Mouse (Mus musculus) olfactory bulb, adult 2 months (tissue): ENCODE results near the gene Gps2. TPM values are rescaled to one million over a fixed set of nuclear protein-coding genes. Genes with fewer than 3 reads are reported as not detected.

Experiments used
- H3K27ac ChIP-seq: fragments of 200-500 bp; 2 replicates; pipeline ENCODE4 v1.5.1; 2012; ENCODE audit warnings: low read depth, low read length; ENCODE audit not compliant: insufficient read depth
- H3K4me1 ChIP-seq: fragments of 200-500 bp; 2 replicates; pipeline ENCODE4 v1.6.1; 2012; ENCODE audit warnings: low read length; ENCODE audit not compliant: control insufficient read depth, insufficient read depth
- H3K4me3 ChIP-seq: fragments of 200-500 bp; 2 replicates; pipeline ENCODE4 v1.5.1; 2012; ENCODE audit warnings: mild to moderate bottlenecking, low read depth, low read length, moderate library complexity; ENCODE audit not compliant: insufficient read depth
- CTCF ChIP-seq: fragments of 200-500 bp; IDR thresholded peaks from 2 replicates; pipeline ENCODE4 v1.5.1; 2012; ENCODE audit warnings: low read depth, mild to moderate bottlenecking, low read length, moderate library complexity; ENCODE audit not compliant: insufficient read depth
- POLR2A ChIP-seq: fragments of 200-500 bp; IDR thresholded peaks from 2 replicates; pipeline ENCODE4 v1.6.1; 2012; ENCODE audit warnings: mild to moderate bottlenecking, low read depth, low read length, moderate library complexity; ENCODE audit not compliant: insufficient read depth
- WGBS: fragments of 180-500 bp; shearing (Covaris S2); methylation state at CpG from one replicate; pipeline ENCODE4 v1.1.7; 2018; 5-methylcytosine and 5-hydroxymethylcytosine counted together
- polyA plus RNA-seq: library from polyadenylated mRNA; stranded (reverse); fragments of >200 nt; gene quantifications from 2 replicates; pipeline ENCODE4 v1.2.4, GENCODE M21; 2012; ENCODE audit warnings: low replicate concordance; ENCODE audit not compliant: missing spikeins, insufficient read depth, insufficient read length

The Gps2 gene
- polyA plus RNA-seq, 1 experiment = not detected

GRCm38 (mm10) chr11:69883527-69884151 lies 30.0 kb upstream of the Gps2 start:
- Histone ChIP-seq H3K4me3 (no peak overlapping the region), H3K4me1 (peaks cover 12% of the 10 kb centered on the region), H3K27ac (no peak overlapping the region)
- TF ChIP-seq POLR2A (no peak), CTCF (no peak)
- 82% methylated on average over 8 of the region's 8 CpGs for WGBS

- peaks cover 11% of the 10 kb centered on the region for H3K4me1 ChIP-seq
- TF ChIP-seq POLR2A = no peak
- no peak for TF ChIP-seq CTCF
- 79% methylated on average over 9 of the region's 9 CpGs for WGBS
- no peak overlapping the region for H3K4me3 ChIP-seq
- H3K27ac ChIP-seq = no peak overlapping the region
Measured at GRCm38 (mm10) chr11:69884240-69884639, 29.4 kb upstream of the Gps2 start.

GRCm38 (mm10) chr11:69884663-69885062 lies 29.0 kb upstream of the Gps2 start:
- no peak for TF ChIP-seq CTCF
- TF ChIP-seq POLR2A = no peak
- 86% methylated on average over 8 of the region's 8 CpGs for WGBS
- Histone ChIP-seq H3K4me3 (no peak overlapping the region), H3K27ac (no peak overlapping the region), H3K4me1 (peaks cover 11% of the 10 kb centered on the region)

GRCm38 (mm10) chr11:69886907-69887635 lies 26.6 kb upstream of the Gps2 start:
- Histone ChIP-seq H3K4me1 (no peaks in the 10 kb centered on the region), H3K4me3 (no peak overlapping the region), H3K27ac (no peak overlapping the region)
- no peak for TF ChIP-seq CTCF
- no peak for TF ChIP-seq POLR2A
- WGBS = 68% methylated on average over 8 of the region's 8 CpGs

GRCm38 (mm10) chr11:69891482-69891881 lies 22.2 kb upstream of the Gps2 start:
- no peak overlapping the region for H3K4me3 ChIP-seq
- TF ChIP-seq CTCF = no peak
- TF ChIP-seq POLR2A = no peak
- WGBS = 44% methylated on average over 4 of the region's 4 CpGs
- no peaks in the 10 kb centered on the region for H3K4me1 ChIP-seq
- no peak overlapping the region; the same call in 1 of the 2 replicates for H3K27ac ChIP-seq

GRCm38 (mm10) chr11:69894671-69895070 lies 19.0 kb upstream of the Gps2 start:
- 76% methylated on average over 5 of the region's 5 CpGs for WGBS
- Histone ChIP-seq H3K4me3 (no peak overlapping the region; the same call in 1 of the 2 replicates), H3K4me1 (no peaks in the 10 kb centered on the region), H3K27ac (no peak overlapping the region)
- TF ChIP-seq POLR2A (no peak), CTCF (no peak)

- TF ChIP-seq CTCF (no peak), POLR2A (no peak)
- Histone ChIP-seq H3K4me1 (peaks cover 2% of the 10 kb centered on the region; the same call in 1 of the 2 replicates), H3K27ac (no peak within 1 kb of the TSS), H3K4me3 (no peak within 1 kb of the TSS; the same call in 1 of the 2 replicates)
- WGBS = 88% methylated on average over 4 of the region's 4 CpGs
Measured at GRCm38 (mm10) chr11:69895291-69895690, 18.4 kb upstream of the Gps2 start, which contains the start of gene Acap1. Gene Acap1 (minus strand): TSS chr11:69895539.

- H3K4me3 ChIP-seq = no peak overlapping the region
- peaks cover 14% of the 10 kb centered on the region for H3K4me1 ChIP-seq
- no peak for TF ChIP-seq POLR2A
- no peak for TF ChIP-seq CTCF
- 15% methylated on average over 4 of the region's 4 CpGs for WGBS
- no peak overlapping the region for H3K27ac ChIP-seq
Measured at GRCm38 (mm10) chr11:69899870-69900269, 13.8 kb upstream of the Gps2 start.

GRCm38 (mm10) chr11:69900471-69901405 lies 12.9 kb upstream of the Gps2 start, which contains the start of the genes 2810408A11Rik and Neurl4:
Gene 2810408A11Rik (minus strand): TSS chr11:69900987.
Gene Neurl4 (plus strand): TSS chr11:69901072.
- under 1% methylated on average over 38 of the region's 38 CpGs for WGBS
- TF ChIP-seq CTCF (no peak), POLR2A (peak; percentile 65; the same call in 1 of the 2 replicates)
- Histone ChIP-seq H3K27ac (peak within 1 kb of the TSS; percentile 92), H3K4me3 (peak within 1 kb of the TSS; percentile 67), H3K4me1 (peaks cover 14% of the 10 kb centered on the region)
